Mouse (Mus musculus): ENCODE measurements at regions not wholly inside any gene's neighbourhood (a gene's known extent, or its start where the extent isn't known, plus 50 kb on each side); places are given as distances from the start of the nearest gene placed in this dataset.

GRCm38 (mm10) chr9:32989006-32989405, 353.0 kb downstream of the Ets1 start:
- H3K4me1 ChIP-seq (replicated peaks) = peaks cover 29% of the 10 kb centered on the region
- ATAC-seq (ENCODE audit: insufficient number of reproducible peaks, insufficient read depth, low FRiP score, low TSS enrichment, low read depth) = no peak

GRCm38 (mm10) chr9:32998323-32998722, 362.3 kb downstream of the Ets1 start:
- Histone ChIP-seq H3K4me2 (no peak overlapping the region), H3K9me3 (peaks cover 11% of the 10 kb centered on the region; the same call in 1 of the 2 replicates), H3K9ac (replicated peaks) (no peak overlapping the region), H3K4me1 (replicated peaks) (peaks cover 15% of the 10 kb centered on the region), H3K4me3 (replicated peaks) (no peak overlapping the region), H3K36me3 (no peaks in the 10 kb centered on the region), H3K27ac (no peak overlapping the region), H3K27me3 (no peaks in the 10 kb centered on the region)
- no peak for ATAC-seq (ENCODE audit: insufficient number of reproducible peaks, insufficient read depth, low FRiP score, low TSS enrichment, low read depth)
- WGBS = 90% methylated on average over 1 of the region's 1 CpGs

More at GRCm38 (mm10) chr9:32989006-32989405, 353.0 kb downstream of the Ets1 start:
- Histone ChIP-seq H3K9me3 (no peaks in the 10 kb centered on the region), H3K4me2 (no peak overlapping the region), H3K27me3 (no peaks in the 10 kb centered on the region), H3K9ac (replicated peaks) (no peak overlapping the region), H3K27ac (no peak overlapping the region), H3K4me3 (replicated peaks) (no peak overlapping the region), H3K36me3 (no peaks in the 10 kb centered on the region)
- WGBS = 86% methylated on average over 1 of the region's 1 CpGs

GRCm38 (mm10) chr9:33000691-33001164, 364.7 kb downstream of the Ets1 start:
- Histone ChIP-seq H3K27me3 (no peaks in the 10 kb centered on the region), H3K9ac (replicated peaks) (no peak overlapping the region), H3K27ac (peak overlapping the region; percentile 70), H3K4me3 (replicated peaks) (no peak overlapping the region), H3K36me3 (no peaks in the 10 kb centered on the region), H3K4me1 (replicated peaks) (peaks cover 15% of the 10 kb centered on the region), H3K4me2 (peak overlapping the region; percentile 42), H3K9me3 (peaks cover 11% of the 10 kb centered on the region; the same call in 1 of the 2 replicates)
- WGBS = 11% methylated on average over 7 of the region's 7 CpGs
- peak; percentile 52; the same call in 1 of the 2 replicates for ATAC-seq (ENCODE audit: insufficient number of reproducible peaks, insufficient read depth, low FRiP score, low TSS enrichment, low read depth)

GRCm38 (mm10) chr9:33001165-33001949, 365.3 kb downstream of the Ets1 start:
- Histone ChIP-seq H3K9ac (replicated peaks) (no peak overlapping the region), H3K4me2 (peak overlapping the region; percentile 42), H3K27ac (peak overlapping the region; percentile 70), H3K36me3 (no peaks in the 10 kb centered on the region), H3K27me3 (no peaks in the 10 kb centered on the region), H3K4me3 (replicated peaks) (no peak overlapping the region), H3K4me1 (replicated peaks) (peaks cover 15% of the 10 kb centered on the region), H3K9me3 (peaks cover 11% of the 10 kb centered on the region; the same call in 1 of the 2 replicates)
- no peak for ATAC-seq (ENCODE audit: insufficient number of reproducible peaks, insufficient read depth, low FRiP score, low TSS enrichment, low read depth)
- WGBS = 22% methylated on average over 9 of the region's 9 CpGs

GRCm38 (mm10) chr9:33003880-33004279, 367.9 kb downstream of the Ets1 start:
- peaks cover 15% of the 10 kb centered on the region for H3K4me1 ChIP-seq (replicated peaks)
- no peaks in the 10 kb centered on the region for H3K9me3 ChIP-seq
- no peaks in the 10 kb centered on the region for H3K36me3 ChIP-seq
- WGBS = 83% methylated on average over 1 of the region's 1 CpGs
- ATAC-seq (ENCODE audit: insufficient number of reproducible peaks, insufficient read depth, low FRiP score, low TSS enrichment, low read depth) = no peak
- H3K4me2 ChIP-seq = no peak overlapping the region
- H3K27me3 ChIP-seq = no peaks in the 10 kb centered on the region
- H3K4me3 ChIP-seq (replicated peaks) = no peak overlapping the region
- H3K9ac ChIP-seq (replicated peaks) = no peak overlapping the region
- no peak overlapping the region for H3K27ac ChIP-seq

GRCm38 (mm10) chr9:33004536-33004935, 368.5 kb downstream of the Ets1 start:
- Histone ChIP-seq H3K4me3 (replicated peaks) (no peak overlapping the region), H3K36me3 (no peaks in the 10 kb centered on the region), H3K4me1 (replicated peaks) (peaks cover 15% of the 10 kb centered on the region), H3K9me3 (no peaks in the 10 kb centered on the region), H3K27ac (no peak overlapping the region), H3K4me2 (no peak overlapping the region), H3K27me3 (no peaks in the 10 kb centered on the region), H3K9ac (replicated peaks) (no peak overlapping the region)
- no peak for ATAC-seq (ENCODE audit: insufficient number of reproducible peaks, insufficient read depth, low FRiP score, low TSS enrichment, low read depth)
- WGBS = 96% methylated on average over 3 of the region's 3 CpGs

GRCm38 (mm10) chr9:33007456-33008063, 371.5 kb downstream of the Ets1 start:
- no peak for ATAC-seq (ENCODE audit: insufficient number of reproducible peaks, insufficient read depth, low FRiP score, low TSS enrichment, low read depth)
- Histone ChIP-seq H3K4me3 (replicated peaks) (no peak overlapping the region), H3K27ac (no peak overlapping the region), H3K27me3 (no peaks in the 10 kb centered on the region), H3K4me2 (no peak overlapping the region), H3K9ac (replicated peaks) (no peak overlapping the region), H3K36me3 (no peaks in the 10 kb centered on the region), H3K4me1 (replicated peaks) (no peaks in the 10 kb centered on the region), H3K9me3 (no peaks in the 10 kb centered on the region)
- WGBS = 41% methylated on average over 3 of the region's 3 CpGs

GRCm38 (mm10) chr9:33011241-33011640, 375.2 kb downstream of the Ets1 start:
- no peak overlapping the region for H3K4me3 ChIP-seq (replicated peaks)
- H3K4me1 ChIP-seq (replicated peaks) = no peaks in the 10 kb centered on the region
- H3K27me3 ChIP-seq = no peaks in the 10 kb centered on the region
- ATAC-seq (ENCODE audit: insufficient number of reproducible peaks, insufficient read depth, low FRiP score, low TSS enrichment, low read depth) = no peak
- no peak overlapping the region for H3K9ac ChIP-seq (replicated peaks)
- no peak overlapping the region for H3K4me2 ChIP-seq
- no peak overlapping the region for H3K27ac ChIP-seq
- H3K36me3 ChIP-seq = no peaks in the 10 kb centered on the region
- H3K9me3 ChIP-seq = no peaks in the 10 kb centered on the region

GRCm38 (mm10) chr9:33035401-33035800, 399.4 kb downstream of the Ets1 start:
- Histone ChIP-seq H3K9me3 (no peaks in the 10 kb centered on the region), H3K27ac (no peak overlapping the region), H3K36me3 (no peaks in the 10 kb centered on the region), H3K4me1 (replicated peaks) (no peaks in the 10 kb centered on the region; the same call in 1 of the 2 replicates), H3K9ac (replicated peaks) (no peak overlapping the region), H3K27me3 (no peaks in the 10 kb centered on the region), H3K4me3 (replicated peaks) (no peak overlapping the region), H3K4me2 (no peak overlapping the region)
- 72% methylated on average over 3 of the region's 3 CpGs for WGBS
- ATAC-seq (ENCODE audit: insufficient number of reproducible peaks, insufficient read depth, low FRiP score, low TSS enrichment, low read depth) = no peak

- WGBS = 72% methylated on average over 4 of the region's 4 CpGs
- no peak overlapping the region for H3K9ac ChIP-seq (replicated peaks)
Observed at GRCm38 (mm10) chr9:33039221-33039790, 403.3 kb downstream of the Ets1 start.

GRCm38 (mm10) chr9:33050789-33051188, 414.8 kb downstream of the Ets1 start:
- no peaks in the 10 kb centered on the region for H3K27me3 ChIP-seq
- no peak overlapping the region for H3K4me2 ChIP-seq
- no peak overlapping the region for H3K9ac ChIP-seq (replicated peaks)
- ATAC-seq (ENCODE audit: insufficient number of reproducible peaks, insufficient read depth, low FRiP score, low TSS enrichment, low read depth) = no peak
- H3K27ac ChIP-seq = no peak overlapping the region
- H3K36me3 ChIP-seq = no peaks in the 10 kb centered on the region
- 89% methylated on average over 4 of the region's 4 CpGs for WGBS
- no peak overlapping the region for H3K4me3 ChIP-seq (replicated peaks)
- H3K4me1 ChIP-seq (replicated peaks) = no peaks in the 10 kb centered on the region
- H3K9me3 ChIP-seq = no peaks in the 10 kb centered on the region

More at GRCm38 (mm10) chr9:33039221-33039790, 403.3 kb downstream of the Ets1 start:
- Histone ChIP-seq H3K36me3 (no peaks in the 10 kb centered on the region), H3K4me2 (no peak overlapping the region), H3K27me3 (no peaks in the 10 kb centered on the region), H3K27ac (no peak overlapping the region), H3K9me3 (no peaks in the 10 kb centered on the region), H3K4me1 (replicated peaks) (no peaks in the 10 kb centered on the region; the same call in 1 of the 2 replicates), H3K4me3 (replicated peaks) (no peak overlapping the region)
- ATAC-seq (ENCODE audit: insufficient number of reproducible peaks, insufficient read depth, low FRiP score, low TSS enrichment, low read depth) = no peak

Measured in limb, embryonic 12.5 days (tissue).